ENCODE assay signal across 13 mouse cellular contexts in genomic region chr1:53974941-53975340, GRCm38 (mm10).
DNase-seq lines count a peak whose midpoint lies in the region; ATAC-seq lines count a peak whose summit lies in the region.
"Had no signal": no experiment of that assay in that cellular context is flagged by ENCODE, and none has a peak within 500 bp of the region (broad histone marks: within the 10 kb centered on the region; RNA-seq: fewer than 3 reads in every experiment).

No protein-coding gene starts in this region.

- H3K27me3 ChIP-seq in heart, embryonic 12.5 days (replicated peaks): no peaks in the 10 kb centered on the region
- H3K27me3 ChIP-seq: liver, embryonic 12.5 days had no signal

- 0 out of 2 replicates have a peak overlapping the region, but pooled peaks have one; percentile 2 for H3K4me2 ChIP-seq in heart, embryonic 12.5 days
- H3K4me2 ChIP-seq: liver, embryonic 12.5 days had no signal

- 45% methylated on average over 4 of the region's 5 CpGs for WGBS in heart, embryonic 12.5 days

- H3K4me1 ChIP-seq in heart, embryonic 12.5 days (replicated peaks): peaks cover 21% of the 10 kb centered on the region
- H3K4me1 ChIP-seq: liver, embryonic 12.5 days had no signal

- no peak overlapping the region for H3K9ac ChIP-seq in heart, embryonic 12.5 days
- H3K9ac ChIP-seq: liver, embryonic 12.5 days had no signal

- peaks cover under 1% of the 10 kb centered on the region; the same call in 1 of the 2 replicates for H3K36me3 ChIP-seq in heart, embryonic 12.5 days
- H3K36me3 ChIP-seq: G1E; liver, embryonic 12.5 days had no signal

- H3K4me3 ChIP-seq in heart, embryonic 12.5 days: no peak overlapping the region
- H3K4me3 ChIP-seq: erythroblast, embryonic 14.5 days; liver, embryonic 12.5 days had no signal

- ATAC-seq in heart, embryonic 12.5 days (ENCODE audit: insufficient number of reproducible peaks, low FRiP score): no peak
- ATAC-seq: liver, embryonic 12.5 days had no signal

- no peak overlapping the region for H3K27ac ChIP-seq in heart, embryonic 12.5 days (ENCODE audit: poor library complexity, severe bottlenecking)
- H3K27ac ChIP-seq: liver, embryonic 12.5 days had no signal

- H3K9me3 ChIP-seq in heart, embryonic 12.5 days (replicated peaks): no peaks in the 10 kb centered on the region
- H3K9me3 ChIP-seq: G1E; liver, embryonic 12.5 days had no signal

- peak; percentile 18 for DNase-seq in adrenal gland, adult 2 months
- DNase-seq in adrenal gland, postnatal 25 days: no peak
- DNase-seq in kidney, postnatal 10 days: peak; percentile 47
- no peak for DNase-seq in kidney, adult 11 months
- peak; percentile 50 for DNase-seq in lung, postnatal 10 days
- DNase-seq in frontal cortex, postnatal 10 days (ENCODE audit: low spot score in 2 of 2): no peak
- DNase-seq in layer of hippocampus, adult 8-10 months (ENCODE audit: low spot score in 2 of 2): no peak
- DNase-seq: cerebellum, adult 9-10 months; right cerebral cortex, postnatal 14 days had no signal

Comparison
In these comparisons a context has a peak if more than half of its experiments do, and no peak if none do; other contexts are left out.
1. DNase-seq: peak in adrenal gland, adult 2 months (single experiment), kidney, postnatal 10 days (single experiment) and lung, postnatal 10 days (single experiment); none in adrenal gland, postnatal 25 days (single experiment), kidney, adult 11 months (single experiment), frontal cortex, postnatal 10 days (0 of 2) and layer of hippocampus, adult 8-10 months (0 of 2).